Mouse (Mus musculus): ENCODE data around the gene Wdr90. TPM values are rescaled to one million over a fixed set of nuclear protein-coding genes. Genes with fewer than 3 reads are reported as not detected.
"Not testable (repeated sequence)": the region's sequence is repeated elsewhere in the genome, so short reads cannot be mapped to it uniquely, and the experiment has no call there.

The Wdr90 gene
- polyA plus RNA-seq, 1 experiment from 2014 or later = 25.7 TPM

- Histone ChIP-seq H3K27ac (ENCODE audit: low read depth, low read length) (peak overlapping the region; percentile 86), H3K4me1 (replicated peaks; ENCODE audit: control insufficient read depth, insufficient read depth, low read length) (peaks cover 31% of the 10 kb centered on the region), H3K36me3 (ENCODE audit: control insufficient read depth, insufficient read depth, low read length) (peaks cover 3% of the 10 kb centered on the region; the same call in 1 of the 2 replicates), H3K4me2 (peak overlapping the region; percentile 88), H3K4me3 (ENCODE audit: low read depth, low read length) (peak overlapping the region; percentile 73), H3K27me3 (replicated peaks; ENCODE audit: control insufficient read depth, insufficient read depth, low read length) (no peaks in the 10 kb centered on the region), H3K9ac (ENCODE audit: low read depth, low read length) (peak overlapping the region; percentile 75), H3K9me3 (ENCODE audit: control insufficient read depth, low read length) (no peaks in the 10 kb centered on the region)
- DNase-seq (ENCODE audit: low spot score) = peak; percentile 89
- WGBS = 1% methylated on average over 59 of the region's 59 CpGs
- ATAC-seq (replicated peaks; ENCODE audit: low FRiP score) = peak; percentile 88
These were observed 14.2 kb upstream of the Wdr90 start for GRCm38 (mm10) chr17:25875171-25876136.

GRCm38 (mm10) chr17:25874721-25875170 lies 13.4 kb upstream of the Wdr90 start, which contains the start of gene Mettl26:
Mettl26 (plus strand) TSS chr17:25875074.
- no peaks in the 10 kb centered on the region for H3K27me3 ChIP-seq (replicated peaks; ENCODE audit: control insufficient read depth, insufficient read depth, low read length)
- H3K27ac ChIP-seq (ENCODE audit: low read depth, low read length) = peak within 1 kb of the TSS; percentile 86
- H3K4me1 ChIP-seq (replicated peaks; ENCODE audit: control insufficient read depth, insufficient read depth, low read length) = peaks cover 26% of the 10 kb centered on the region
- WGBS = under 1% methylated on average over 25 of the region's 25 CpGs
- no peaks in the 10 kb centered on the region for H3K9me3 ChIP-seq (ENCODE audit: control insufficient read depth, low read length)
- DNase-seq (ENCODE audit: low spot score) (peak; percentile 97), ATAC-seq (replicated peaks; ENCODE audit: low FRiP score) (peak; percentile 76)
- peak within 1 kb of the TSS; percentile 75 for H3K9ac ChIP-seq (ENCODE audit: low read depth, low read length)
- H3K4me2 ChIP-seq = peak within 1 kb of the TSS; percentile 88
- H3K4me3 ChIP-seq (ENCODE audit: low read depth, low read length) = peak within 1 kb of the TSS; percentile 73
- H3K36me3 ChIP-seq (ENCODE audit: control insufficient read depth, insufficient read depth, low read length) = peaks cover 3% of the 10 kb centered on the region; the same call in 1 of the 2 replicates

GRCm38 (mm10) chr17:25874148-25874720 lies 12.9 kb upstream of the Wdr90 start:
- no peaks in the 10 kb centered on the region for H3K27me3 ChIP-seq (replicated peaks; ENCODE audit: control insufficient read depth, insufficient read depth, low read length)
- no peaks in the 10 kb centered on the region for H3K9me3 ChIP-seq (ENCODE audit: control insufficient read depth, low read length)
- no peak for DNase-seq (ENCODE audit: low spot score)
- peaks cover 3% of the 10 kb centered on the region; the same call in 1 of the 2 replicates for H3K36me3 ChIP-seq (ENCODE audit: control insufficient read depth, insufficient read depth, low read length)
- peak overlapping the region; percentile 73 for H3K4me3 ChIP-seq (ENCODE audit: low read depth, low read length)
- no peak for ATAC-seq (replicated peaks; ENCODE audit: low FRiP score)
- WGBS = 11% methylated on average over 14 of the region's 14 CpGs
- peak overlapping the region; percentile 55 for H3K9ac ChIP-seq (ENCODE audit: low read depth, low read length)
- H3K27ac ChIP-seq (ENCODE audit: low read depth, low read length) = peak overlapping the region; percentile 51
- peak overlapping the region; percentile 88 for H3K4me2 ChIP-seq
- peaks cover 24% of the 10 kb centered on the region for H3K4me1 ChIP-seq (replicated peaks; ENCODE audit: control insufficient read depth, insufficient read depth, low read length)

- Histone ChIP-seq H3K9ac (ENCODE audit: low read depth, low read length) (no peak overlapping the region), H3K4me3 (ENCODE audit: low read depth, low read length) (peak overlapping the region; percentile 73), H3K27me3 (replicated peaks; ENCODE audit: control insufficient read depth, insufficient read depth, low read length) (no peaks in the 10 kb centered on the region), H3K36me3 (ENCODE audit: control insufficient read depth, insufficient read depth, low read length) (no peaks in the 10 kb centered on the region), H3K4me2 (peak overlapping the region; percentile 88), H3K27ac (ENCODE audit: low read depth, low read length) (0 out of 2 replicates have a peak overlapping the region, but pooled peaks have one; percentile 51), H3K9me3 (ENCODE audit: control insufficient read depth, low read length) (no peaks in the 10 kb centered on the region), H3K4me1 (replicated peaks; ENCODE audit: control insufficient read depth, insufficient read depth, low read length) (peaks cover 26% of the 10 kb centered on the region)
- 79% methylated on average over 11 of the region's 11 CpGs for WGBS
- DNase-seq (ENCODE audit: low spot score) = no peak
- no peak for ATAC-seq (replicated peaks; ENCODE audit: low FRiP score)
These were observed 12.3 kb upstream of the Wdr90 start for GRCm38 (mm10) chr17:25873405-25874147.

- H3K4me2 ChIP-seq = no peak overlapping the region
- no peaks in the 10 kb centered on the region for H3K36me3 ChIP-seq (ENCODE audit: control insufficient read depth, insufficient read depth, low read length)
- no peak for DNase-seq (ENCODE audit: low spot score)
- no peaks in the 10 kb centered on the region for H3K9me3 ChIP-seq (ENCODE audit: control insufficient read depth, low read length)
- ATAC-seq (replicated peaks; ENCODE audit: low FRiP score) = no peak
- WGBS = 83% methylated on average over 3 of the region's 3 CpGs
- no peaks in the 10 kb centered on the region for H3K27me3 ChIP-seq (replicated peaks; ENCODE audit: control insufficient read depth, insufficient read depth, low read length)
- H3K27ac ChIP-seq (ENCODE audit: low read depth, low read length) = no peak overlapping the region
- no peak overlapping the region for H3K9ac ChIP-seq (ENCODE audit: low read depth, low read length)
- no peak overlapping the region for H3K4me3 ChIP-seq (ENCODE audit: low read depth, low read length)
- H3K4me1 ChIP-seq (replicated peaks; ENCODE audit: control insufficient read depth, insufficient read depth, low read length) = peaks cover 31% of the 10 kb centered on the region
These were observed 11.4 kb upstream of the Wdr90 start for GRCm38 (mm10) chr17:25872676-25873075.

- H3K4me2 ChIP-seq; H3K9me3 ChIP-seq (ENCODE audit: control insufficient read depth, low read length); DNase-seq (ENCODE audit: low spot score); H3K36me3 ChIP-seq (ENCODE audit: control insufficient read depth, insufficient read depth, low read length); ATAC-seq (replicated peaks; ENCODE audit: low FRiP score); H3K27me3 ChIP-seq (replicated peaks; ENCODE audit: control insufficient read depth, insufficient read depth, low read length); H3K27ac ChIP-seq (ENCODE audit: low read depth, low read length); H3K9ac ChIP-seq (ENCODE audit: low read depth, low read length); H3K4me3 ChIP-seq (ENCODE audit: low read depth, low read length): not testable (repeated sequence)
- peaks cover 28% of the 10 kb centered on the region for H3K4me1 ChIP-seq (replicated peaks; ENCODE audit: control insufficient read depth, insufficient read depth, low read length)
These were observed 10.3 kb upstream of the Wdr90 start for GRCm38 (mm10) chr17:25871566-25871965.

- H3K36me3 ChIP-seq (ENCODE audit: control insufficient read depth, insufficient read depth, low read length) = peaks cover 4% of the 10 kb centered on the region; the same call in 1 of the 2 replicates
- H3K4me3 ChIP-seq (ENCODE audit: low read depth, low read length) = no peak overlapping the region
- no peak overlapping the region for H3K27ac ChIP-seq (ENCODE audit: low read depth, low read length)
- no peak overlapping the region for H3K9ac ChIP-seq (ENCODE audit: low read depth, low read length)
- peaks cover 20% of the 10 kb centered on the region for H3K4me1 ChIP-seq (replicated peaks; ENCODE audit: control insufficient read depth, insufficient read depth, low read length)
- no peaks in the 10 kb centered on the region for H3K9me3 ChIP-seq (ENCODE audit: control insufficient read depth, low read length)
- WGBS = 84% methylated on average over 2 of the region's 2 CpGs
- ATAC-seq (replicated peaks; ENCODE audit: low FRiP score) (no peak), DNase-seq (ENCODE audit: low spot score) (no peak)
- no peak overlapping the region for H3K4me2 ChIP-seq
- H3K27me3 ChIP-seq (replicated peaks; ENCODE audit: control insufficient read depth, insufficient read depth, low read length) = no peaks in the 10 kb centered on the region
These were observed 8.7 kb upstream of the Wdr90 start for GRCm38 (mm10) chr17:25869954-25870353.

- no peaks in the 10 kb centered on the region for H3K9me3 ChIP-seq (ENCODE audit: control insufficient read depth, low read length)
- H3K4me2 ChIP-seq = no peak overlapping the region; the same call in 1 of the 2 replicates
- no peak for ATAC-seq (replicated peaks; ENCODE audit: low FRiP score)
- WGBS = 85% methylated on average over 8 of the region's 8 CpGs
- no peaks in the 10 kb centered on the region for H3K27me3 ChIP-seq (replicated peaks; ENCODE audit: control insufficient read depth, insufficient read depth, low read length)
- H3K27ac ChIP-seq (ENCODE audit: low read depth, low read length) = no peak overlapping the region
- H3K9ac ChIP-seq (ENCODE audit: low read depth, low read length) = no peak overlapping the region
- peaks cover 4% of the 10 kb centered on the region; the same call in 1 of the 2 replicates for H3K36me3 ChIP-seq (ENCODE audit: control insufficient read depth, insufficient read depth, low read length)
- DNase-seq (ENCODE audit: low spot score) = no peak
- H3K4me3 ChIP-seq (ENCODE audit: low read depth, low read length) = no peak overlapping the region
- H3K4me1 ChIP-seq (replicated peaks; ENCODE audit: control insufficient read depth, insufficient read depth, low read length) = peaks cover 20% of the 10 kb centered on the region
These were observed 8.2 kb upstream of the Wdr90 start for GRCm38 (mm10) chr17:25869498-25869897.
